Mouse (Mus musculus): ENCODE results near the gene C1ql4. TPM values are rescaled to one million over a fixed set of nuclear protein-coding genes. Genes with fewer than 3 reads are reported as not detected.

Gene C1ql4
- polyA plus RNA-seq, 1 experiment from 2014 or later = 7.8 TPM

DNA sequence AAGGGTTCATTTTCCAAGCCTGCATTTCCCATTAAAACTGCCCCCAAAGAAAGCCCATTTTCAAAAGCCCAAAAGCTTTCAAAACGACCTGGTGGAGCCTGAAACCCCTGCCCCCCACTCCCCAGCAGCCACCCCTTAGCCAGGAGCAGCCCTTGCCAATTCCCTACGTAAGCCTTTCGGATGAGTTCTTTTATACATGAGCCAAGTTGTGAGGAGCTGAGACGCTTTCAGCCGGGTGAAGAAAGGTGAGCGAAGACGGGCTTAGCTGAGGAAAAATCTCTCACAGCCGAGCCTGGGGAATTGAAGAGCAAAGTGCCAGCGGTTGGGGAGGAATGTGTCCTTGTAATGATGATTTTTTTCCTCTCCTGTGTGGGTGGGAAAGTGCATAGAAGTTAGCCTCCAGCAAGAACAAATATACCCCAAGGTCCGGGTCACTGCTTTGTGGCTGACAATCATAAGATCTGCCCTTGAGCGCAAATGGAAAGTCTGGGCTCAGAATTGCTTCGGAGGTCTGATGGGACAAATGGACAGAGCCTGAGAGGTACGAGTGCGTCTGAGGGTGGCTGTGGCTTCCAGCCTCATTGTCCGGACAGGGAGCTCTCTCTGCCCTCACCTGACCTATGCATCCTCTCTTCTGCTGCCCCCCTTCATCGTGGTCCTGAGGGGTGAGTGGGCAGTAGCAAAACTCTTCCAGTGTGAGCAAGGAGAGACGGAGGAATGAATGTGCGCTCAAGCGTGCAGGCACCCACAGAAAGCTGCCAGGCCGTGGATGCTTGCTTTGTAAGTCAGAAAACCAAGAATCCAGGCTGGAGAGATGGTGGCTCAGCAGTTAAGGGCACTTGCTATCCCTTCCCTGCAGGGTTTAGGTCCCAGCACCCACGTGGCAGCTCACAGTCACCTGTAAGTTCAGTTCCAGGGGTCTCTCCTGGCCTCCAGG is 46.4 kb downstream of the C1ql4 start:
- no peak for ATAC-seq
- Histone ChIP-seq H3K27me3 (ENCODE audit: control insufficient read depth, insufficient read depth, low read depth, low read length) (no peaks in the 10 kb centered on the region), H3K4me1 (ENCODE audit: control insufficient read depth, insufficient read depth, low read length) (no peaks in the 10 kb centered on the region; the same call in 1 of the 2 replicates), H3K4me3 (ENCODE audit: low read depth, low read length) (no peak overlapping the region), H3K27ac (ENCODE audit: low read length) (no peak overlapping the region), H3K36me3 (ENCODE audit: control insufficient read depth, insufficient read depth, low read length) (no peaks in the 10 kb centered on the region), H3K4me2 (ENCODE audit: low read length) (peak overlapping the region; percentile 13; the same call in 1 of the 2 replicates), H3K9me3 (replicated peaks; ENCODE audit: control insufficient read depth, low read length, poor library complexity, severe bottlenecking) (no peaks in the 10 kb centered on the region), H3K9ac (ENCODE audit: low read depth, low read length) (peak overlapping the region; percentile 37; the same call in 1 of the 2 replicates)
- whole genome bisulfite sequencing = 38% methylated on average over 21 of the region's 21 CpGs

DNA sequence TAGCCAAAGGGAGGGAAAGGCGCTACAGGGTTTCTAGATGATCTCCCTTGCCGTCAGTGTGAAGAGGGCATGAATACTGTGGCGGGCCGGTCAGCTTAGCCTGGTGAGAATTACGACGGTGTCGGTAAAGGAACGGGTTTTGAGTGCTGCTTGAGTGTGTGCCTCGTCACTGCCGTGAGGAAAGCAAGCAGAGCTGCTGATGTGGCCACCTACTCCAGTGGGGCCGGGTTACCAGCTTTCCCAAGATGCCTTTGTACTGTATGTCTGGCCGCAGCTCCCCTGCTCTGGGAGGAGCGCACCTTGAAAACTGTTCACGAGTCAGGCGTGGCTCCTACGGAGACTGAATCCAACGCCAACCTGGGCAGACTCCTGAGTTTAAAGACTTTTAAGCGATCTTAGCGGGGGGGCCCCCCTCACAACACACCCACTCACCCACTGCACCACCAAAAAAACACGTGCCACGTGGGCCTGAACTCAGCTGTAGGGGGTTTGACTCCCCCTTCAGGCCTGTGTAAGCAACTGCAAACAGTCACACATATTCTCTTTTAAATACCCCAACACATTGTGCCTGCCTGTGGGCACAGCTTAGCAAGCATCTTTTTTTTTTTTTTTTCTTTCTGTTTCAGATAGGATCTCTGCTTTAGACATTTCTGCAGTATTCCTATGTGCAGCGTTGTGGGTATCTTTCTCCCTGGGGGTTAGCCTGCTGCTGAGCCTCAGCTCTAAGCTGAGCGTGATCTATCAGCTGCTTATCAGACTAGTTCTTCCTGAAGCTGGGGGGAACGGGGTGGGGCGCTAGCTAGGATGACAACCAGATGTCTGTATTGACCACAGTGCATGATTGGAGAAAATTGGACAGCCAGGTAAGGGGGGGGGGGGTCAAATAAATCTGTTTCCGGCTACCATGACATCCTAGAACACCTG is 47.4 kb downstream of the C1ql4 start:
- no peaks in the 10 kb centered on the region for H3K36me3 ChIP-seq (ENCODE audit: control insufficient read depth, insufficient read depth, low read length)
- H3K4me2 ChIP-seq (ENCODE audit: low read length) = no peak overlapping the region
- no peak overlapping the region for H3K4me3 ChIP-seq (ENCODE audit: low read depth, low read length)
- H3K9ac ChIP-seq (ENCODE audit: low read depth, low read length) = no peak overlapping the region
- no peaks in the 10 kb centered on the region for H3K27me3 ChIP-seq (ENCODE audit: control insufficient read depth, insufficient read depth, low read depth, low read length)
- H3K4me1 ChIP-seq (ENCODE audit: control insufficient read depth, insufficient read depth, low read length) = no peaks in the 10 kb centered on the region; the same call in 1 of the 2 replicates
- no peaks in the 10 kb centered on the region for H3K9me3 ChIP-seq (replicated peaks; ENCODE audit: control insufficient read depth, low read length, poor library complexity, severe bottlenecking)
- no peak overlapping the region for H3K27ac ChIP-seq (ENCODE audit: low read length)
- WGBS = 70% methylated on average over 26 of the region's 26 CpGs
- no peak for ATAC-seq

GRCm38 (mm10) chr15:99039306-99039705 is 48.3 kb downstream of the C1ql4 start:
- 77% methylated on average over 4 of the region's 4 CpGs for WGBS
- H3K9ac ChIP-seq (ENCODE audit: low read depth, low read length) = no peak overlapping the region
- no peaks in the 10 kb centered on the region; the same call in 1 of the 2 replicates for H3K4me1 ChIP-seq (ENCODE audit: control insufficient read depth, insufficient read depth, low read length)
- no peaks in the 10 kb centered on the region for H3K9me3 ChIP-seq (replicated peaks; ENCODE audit: control insufficient read depth, low read length, poor library complexity, severe bottlenecking)
- no peak overlapping the region for H3K4me2 ChIP-seq (ENCODE audit: low read length)
- no peaks in the 10 kb centered on the region for H3K36me3 ChIP-seq (ENCODE audit: control insufficient read depth, insufficient read depth, low read length)
- no peak for ATAC-seq
- no peak overlapping the region for H3K27ac ChIP-seq (ENCODE audit: low read length)
- no peaks in the 10 kb centered on the region for H3K27me3 ChIP-seq (ENCODE audit: control insufficient read depth, insufficient read depth, low read depth, low read length)
- H3K4me3 ChIP-seq (ENCODE audit: low read depth, low read length) = no peak overlapping the region

- Histone ChIP-seq H3K4me3 (ENCODE audit: low read depth, low read length) (no peak overlapping the region), H3K4me2 (ENCODE audit: low read length) (no peak overlapping the region), H3K9ac (ENCODE audit: low read depth, low read length) (no peak overlapping the region), H3K4me1 (ENCODE audit: control insufficient read depth, insufficient read depth, low read length) (no peaks in the 10 kb centered on the region; the same call in 1 of the 2 replicates), H3K9me3 (replicated peaks; ENCODE audit: control insufficient read depth, low read length, poor library complexity, severe bottlenecking) (no peaks in the 10 kb centered on the region), H3K27me3 (ENCODE audit: control insufficient read depth, insufficient read depth, low read depth, low read length) (no peaks in the 10 kb centered on the region), H3K36me3 (ENCODE audit: control insufficient read depth, insufficient read depth, low read length) (no peaks in the 10 kb centered on the region), H3K27ac (ENCODE audit: low read length) (no peak overlapping the region)
- no peak for ATAC-seq
- WGBS = 94% methylated on average over 5 of the region's 5 CpGs
Observed at GRCm38 (mm10) chr15:99038797-99039196, 48.8 kb downstream of the C1ql4 start.

GRCm38 (mm10) chr15:99038025-99038424 is 49.6 kb downstream of the C1ql4 start:
- Histone ChIP-seq H3K27me3 (ENCODE audit: control insufficient read depth, insufficient read depth, low read depth, low read length) (no peaks in the 10 kb centered on the region), H3K9me3 (replicated peaks; ENCODE audit: control insufficient read depth, low read length, poor library complexity, severe bottlenecking) (no peaks in the 10 kb centered on the region), H3K36me3 (ENCODE audit: control insufficient read depth, insufficient read depth, low read length) (no peaks in the 10 kb centered on the region), H3K9ac (ENCODE audit: low read depth, low read length) (no peak overlapping the region), H3K27ac (ENCODE audit: low read length) (no peak overlapping the region), H3K4me3 (ENCODE audit: low read depth, low read length) (no peak overlapping the region), H3K4me2 (ENCODE audit: low read length) (no peak overlapping the region), H3K4me1 (ENCODE audit: control insufficient read depth, insufficient read depth, low read length) (no peaks in the 10 kb centered on the region; the same call in 1 of the 2 replicates)
- no peak for ATAC-seq
- 96% methylated on average over 1 of the region's 1 CpGs for WGBS

DNA sequence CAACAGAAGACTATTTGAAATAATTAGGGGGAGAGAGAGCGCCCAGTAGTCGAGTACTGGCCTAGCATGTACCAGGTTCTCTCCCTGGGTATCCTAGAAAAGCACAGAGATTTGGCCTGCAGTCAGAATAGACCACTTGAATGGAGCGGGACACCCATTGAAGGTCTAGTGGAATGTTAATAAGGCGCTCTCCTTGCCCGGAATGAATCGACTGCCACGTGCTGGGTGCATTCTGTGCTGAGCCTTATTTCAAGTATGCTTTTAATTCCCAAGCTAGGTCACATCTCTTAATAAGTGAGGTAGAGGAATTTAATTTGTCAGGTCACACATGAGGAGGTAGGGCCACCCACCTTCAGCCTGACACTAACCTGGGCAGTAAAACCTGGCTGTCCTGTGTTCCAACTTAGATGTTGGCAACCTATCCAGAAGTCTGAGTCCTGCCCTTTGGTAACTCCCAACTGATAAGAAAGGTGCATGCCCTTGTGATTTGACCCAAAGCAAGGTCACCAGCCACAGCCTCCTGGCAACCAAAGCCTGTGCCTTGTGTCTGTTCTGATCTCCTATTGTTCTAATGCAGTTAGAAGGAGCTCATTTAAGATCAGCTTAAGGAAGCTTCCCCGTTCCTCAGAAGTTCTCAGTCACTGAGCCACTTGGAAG is 51.2 kb downstream of the C1ql4 start:
- peaks cover under 1% of the 10 kb centered on the region; the same call in 1 of the 2 replicates for H3K27me3 ChIP-seq (ENCODE audit: control insufficient read depth, insufficient read depth, low read depth, low read length)
- H3K9me3 ChIP-seq (replicated peaks; ENCODE audit: control insufficient read depth, low read length, poor library complexity, severe bottlenecking) = no peaks in the 10 kb centered on the region
- H3K4me3 ChIP-seq (ENCODE audit: low read depth, low read length) = no peak overlapping the region
- H3K36me3 ChIP-seq (ENCODE audit: control insufficient read depth, insufficient read depth, low read length) = no peaks in the 10 kb centered on the region
- no peaks in the 10 kb centered on the region; the same call in 1 of the 2 replicates for H3K4me1 ChIP-seq (ENCODE audit: control insufficient read depth, insufficient read depth, low read length)
- no peak overlapping the region for H3K4me2 ChIP-seq (ENCODE audit: low read length)
- no peak overlapping the region for H3K9ac ChIP-seq (ENCODE audit: low read depth, low read length)
- no peak overlapping the region for H3K27ac ChIP-seq (ENCODE audit: low read length)
- no peak for ATAC-seq
- WGBS = 73% methylated on average over 8 of the region's 8 CpGs

DNA sequence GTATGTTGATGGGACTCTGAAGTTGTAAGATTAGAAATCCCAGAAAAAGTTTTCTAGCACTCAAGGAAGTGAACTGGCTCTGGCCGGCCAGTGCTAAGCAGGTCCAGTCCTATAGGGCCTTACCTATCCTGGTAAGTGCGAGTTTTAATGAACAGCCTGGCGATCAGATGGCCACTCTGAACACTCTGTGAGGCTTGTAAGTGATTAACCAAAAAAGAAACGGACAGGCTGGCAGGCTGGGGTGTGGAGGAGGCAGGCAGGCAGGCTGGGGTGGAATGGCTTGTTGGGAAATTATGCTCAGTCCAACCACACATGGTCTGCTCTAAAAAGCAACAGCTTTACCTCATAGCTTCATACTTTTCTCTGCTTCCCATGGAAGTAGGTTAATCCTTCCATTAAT is 52.2 kb downstream of the C1ql4 start:
- Histone ChIP-seq H3K27ac (ENCODE audit: low read length) (no peak overlapping the region), H3K4me3 (ENCODE audit: low read depth, low read length) (no peak overlapping the region), H3K36me3 (ENCODE audit: control insufficient read depth, insufficient read depth, low read length) (no peaks in the 10 kb centered on the region), H3K9ac (ENCODE audit: low read depth, low read length) (no peak overlapping the region), H3K27me3 (ENCODE audit: control insufficient read depth, insufficient read depth, low read depth, low read length) (peaks cover 5% of the 10 kb centered on the region), H3K9me3 (replicated peaks; ENCODE audit: control insufficient read depth, low read length, poor library complexity, severe bottlenecking) (no peaks in the 10 kb centered on the region), H3K4me2 (ENCODE audit: low read length) (no peak overlapping the region), H3K4me1 (ENCODE audit: control insufficient read depth, insufficient read depth, low read length) (peaks cover under 1% of the 10 kb centered on the region; the same call in 1 of the 2 replicates)
- WGBS = 90% methylated on average over 4 of the region's 4 CpGs
- no peak for ATAC-seq
